Mouse (Mus musculus) myocyte (in vitro differentiated cells): Measurements from ENCODE around the gene Avil. TPM values are rescaled to one million over a fixed set of nuclear protein-coding genes. Genes with fewer than 3 reads are reported as not detected.

Experiments
- H3K27me3 ChIP-seq: one replicate; pipeline ENCODE4 v1.6.1; 2011; ENCODE audit not compliant: control insufficient read depth, insufficient read depth, insufficient read length
- H3K36me3 ChIP-seq: one replicate; pipeline ENCODE4 v1.6.1; 2011; ENCODE audit not compliant: control insufficient read depth, insufficient read depth
- H3K4me2 ChIP-seq: one replicate; pipeline ENCODE4 v1.6.1; 2011; ENCODE audit warnings: low read depth, control low read depth
- H3K4me3 ChIP-seq: one replicate; pipeline ENCODE4 v1.5.1; 2011; ENCODE audit warnings: mild to moderate bottlenecking, control low read depth, moderate library complexity
- H3K79me2 ChIP-seq: one replicate; pipeline ENCODE4 v1.6.1; 2011; ENCODE audit not compliant: control insufficient read depth, insufficient read depth
- H3ac ChIP-seq: one replicate; pipeline ENCODE4 v1.6.1; 2011; ENCODE audit not compliant: control insufficient read depth, insufficient read length
- CEBPB ChIP-seq: IDR thresholded peaks from 2 replicates; pipeline ENCODE4 v1.6.1; 2011; ENCODE audit warnings: mild to moderate bottlenecking, moderate library complexity; ENCODE audit not compliant: poor library complexity, insufficient read depth, severe bottlenecking
- E2F4 ChIP-seq: IDR thresholded peaks from one replicate; pipeline ENCODE4 v1.6.1; 2011; ENCODE audit warnings: mild to moderate bottlenecking, control low read depth, moderate library complexity; ENCODE audit not compliant: insufficient read depth
- MAX ChIP-seq: IDR thresholded peaks from one replicate; pipeline ENCODE4 v1.6.1; 2011; ENCODE audit warnings: low read depth, mild to moderate bottlenecking, control low read depth
- MYOD1 ChIP-seq, 3 experiments: IDR thresholded peaks; one replicate each; pipeline ENCODE4 v1.6.1; 2011; ENCODE audit warnings: control low read depth in 2 of 3, low read depth in 2 of 3, mild to moderate bottlenecking in 2 of 3, moderate library complexity in 1 of 3; ENCODE audit not compliant: insufficient read length in 2 of 3, control insufficient read depth in 1 of 3
- MYOG ChIP-seq, 3 experiments: IDR thresholded peaks; one replicate each; pipeline ENCODE4 v1.6.1; 2011; ENCODE audit warnings: control low read depth in 2 of 3, low read depth in 2 of 3, mild to moderate bottlenecking in 2 of 3; ENCODE audit not compliant: insufficient read length in 2 of 3, control insufficient read depth in 1 of 3, insufficient read depth in 1 of 3
- POLR2A ChIP-seq: IDR thresholded peaks from one replicate; pipeline ENCODE4 v1.6.1; 2011; ENCODE audit warnings: low read depth, mild to moderate bottlenecking, control low read depth, moderate library complexity; ENCODE audit not compliant: insufficient read length
- POLR2AphosphoS2 ChIP-seq: IDR thresholded peaks from one replicate; pipeline ENCODE4 v1.6.1; 2011; ENCODE audit warnings: low read depth, control low read depth; ENCODE audit not compliant: insufficient read length
- REST ChIP-seq: IDR thresholded peaks from one replicate; pipeline ENCODE4 v1.6.1; 2011; ENCODE audit warnings: mild to moderate bottlenecking, control low read depth, moderate library complexity; ENCODE audit not compliant: insufficient read depth, insufficient read length
- SRF ChIP-seq: IDR thresholded peaks from one replicate; pipeline ENCODE4 v1.6.1; 2011; ENCODE audit warnings: low read depth; ENCODE audit not compliant: control insufficient read depth, insufficient read length
- TCF12 ChIP-seq: IDR thresholded peaks from one replicate; pipeline ENCODE4 v1.6.1; 2011; ENCODE audit warnings: mild to moderate bottlenecking, control low read depth; ENCODE audit not compliant: poor library complexity, insufficient read depth, severe bottlenecking
- TCF3 ChIP-seq: IDR thresholded peaks from one replicate; pipeline ENCODE4 v1.6.1; 2011; ENCODE audit warnings: low read depth, control low read depth; ENCODE audit not compliant: insufficient read length
- USF1 ChIP-seq: IDR thresholded peaks from one replicate; pipeline ENCODE4 v1.6.1; 2011; ENCODE audit warnings: low read depth, mild to moderate bottlenecking, control low read depth, moderate library complexity
- polyA plus RNA-seq: library from polyadenylated mRNA; unstranded; fragments of >200 nt; fragmentation: generic; extraction: Trizol; gene quantifications from one replicate; pipeline ENCODE4 v1.2.1, GENCODE M21; 2012; ENCODE audit warnings: missing spikeins

The Avil gene
- polyA plus RNA-seq, 1 experiment = 33.3 TPM

DNA sequence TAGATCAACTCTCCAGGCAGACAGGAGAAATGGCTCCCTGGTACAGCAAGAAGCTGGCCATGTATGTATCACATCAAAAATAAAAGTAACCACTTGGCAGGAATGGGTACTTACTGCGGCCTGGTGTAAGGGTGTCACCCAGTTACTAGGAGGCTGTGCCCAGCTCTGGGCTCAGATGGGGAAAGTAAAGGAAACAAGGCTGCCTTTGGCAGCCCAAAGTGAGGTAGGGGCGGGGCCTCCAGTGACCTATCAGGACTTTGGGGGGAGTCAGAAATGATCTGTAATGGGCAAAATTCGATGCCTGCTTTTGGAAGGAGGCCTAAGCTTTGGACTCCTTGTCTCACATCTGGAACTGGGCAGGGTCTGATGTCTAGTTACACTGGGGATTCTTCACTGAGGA, 18.8 kb upstream of the Avil start:
- Histone ChIP-seq H3K79me2 (peaks cover 72% of the 10 kb centered on the region), H3K4me3 (peak overlapping the region; percentile 84), H3K36me3 (no peaks in the 10 kb centered on the region), H3ac (no peak overlapping the region), H3K27me3 (no peaks in the 10 kb centered on the region), H3K4me2 (peak overlapping the region; percentile 84)
- no peak for TF ChIP-seq CEBPB
- no peak for TF ChIP-seq USF1
- TF ChIP-seq MYOD1 (IDR thresholded peaks at IDR 0.05; ENCODE audit: control insufficient read depth in 1 of 3, insufficient read length in 2 of 3, low read depth in 2 of 3) = no peak
- no peak for TF ChIP-seq TCF3
- no peak for TF ChIP-seq REST
- TF ChIP-seq MAX = no peak

DNA sequence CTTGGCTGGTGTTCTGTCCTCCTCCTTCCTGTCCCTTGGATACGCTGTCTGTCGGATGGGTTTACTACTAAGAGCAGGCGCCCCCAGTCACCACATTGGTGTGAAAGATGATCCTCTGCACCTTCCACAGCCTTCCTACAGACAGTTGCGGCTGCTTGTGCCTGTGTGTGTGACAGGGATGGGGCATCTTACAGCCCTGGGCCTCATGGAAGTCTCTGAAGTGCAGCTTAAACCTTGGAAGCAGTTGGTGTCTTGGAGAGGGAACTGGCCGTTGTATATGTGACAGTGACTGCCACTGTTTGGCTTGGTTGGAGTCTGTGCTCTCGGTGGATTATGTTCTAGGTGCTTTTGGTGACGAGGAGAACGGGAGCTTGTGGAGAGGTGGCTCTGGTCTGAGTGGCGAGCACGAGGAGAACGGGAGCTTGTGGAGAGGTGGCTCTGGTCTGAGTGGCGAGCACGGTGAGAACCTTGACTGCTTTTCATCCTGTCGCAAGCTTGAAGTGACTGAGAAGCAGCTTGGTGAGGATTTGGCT, 17.2 kb upstream of the Avil start:
- Histone ChIP-seq H3K36me3 (no peaks in the 10 kb centered on the region), H3K79me2 (peaks cover 87% of the 10 kb centered on the region), H3K27me3 (no peaks in the 10 kb centered on the region), H3ac (no peak overlapping the region), H3K4me2 (peak overlapping the region; percentile 84), H3K4me3 (no peak overlapping the region)
- TF ChIP-seq POLR2AphosphoS2 (peak; percentile 19), POLR2A (peak; percentile 11), TCF3 (no peak), REST (no peak), MYOG (IDR thresholded peaks at IDR 0.05; ENCODE audit: control insufficient read depth in 1 of 3, insufficient read depth in 1 of 3, insufficient read length in 2 of 3, low read depth in 2 of 3) (peak in 1 of 3 experiments; percentile 18), E2F4 (no peak), SRF (no peak)

DNA sequence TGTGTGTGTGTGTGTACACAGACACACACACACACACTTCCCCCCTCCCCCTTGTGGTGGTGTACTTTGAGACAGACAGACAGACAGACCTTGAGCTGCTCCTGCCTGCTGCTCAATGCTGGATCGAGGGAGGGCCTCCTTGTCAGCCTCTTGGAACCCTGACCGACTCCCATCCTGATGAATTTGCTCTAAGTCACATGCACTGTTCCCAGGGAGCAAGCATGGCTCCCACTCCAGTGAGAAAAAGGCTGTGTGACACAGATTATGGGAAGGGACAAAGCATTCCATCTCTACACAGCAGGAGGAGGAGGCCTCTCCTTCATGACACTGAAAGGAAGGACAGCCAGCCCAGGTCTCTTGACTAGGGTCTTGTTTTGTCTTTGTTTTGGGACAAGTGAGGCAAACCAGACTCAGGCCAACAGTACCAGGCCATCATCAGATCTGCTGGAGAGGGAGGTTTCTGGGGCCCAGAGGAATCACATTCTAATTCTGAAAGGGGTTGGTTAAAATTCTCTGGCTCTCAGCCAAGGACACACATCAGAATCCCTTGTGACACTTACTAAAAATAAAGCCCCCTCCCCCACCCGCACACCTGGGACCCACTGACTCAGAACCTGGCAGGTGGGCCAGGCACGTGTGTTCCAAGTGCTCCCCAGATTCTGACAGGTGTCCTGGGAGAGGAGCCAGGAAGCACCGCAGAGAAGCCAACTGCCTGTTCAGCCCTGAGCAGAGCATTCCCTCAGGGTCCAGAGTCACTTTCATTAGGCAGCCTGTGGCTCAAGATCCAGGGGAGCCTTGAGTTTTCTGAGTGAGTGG, 16.1 kb upstream of the Avil start:
- Histone ChIP-seq H3K4me3 (no peak overlapping the region), H3K4me2 (peak overlapping the region; percentile 84), H3K79me2 (peaks cover 98% of the 10 kb centered on the region), H3K27me3 (no peaks in the 10 kb centered on the region), H3K36me3 (no peaks in the 10 kb centered on the region), H3ac (no peak overlapping the region)
- no peak for TF ChIP-seq SRF
- peak in 1 of 3 experiments; percentile 72 for TF ChIP-seq MYOG (IDR thresholded peaks at IDR 0.05; ENCODE audit: control insufficient read depth in 1 of 3, insufficient read depth in 1 of 3, insufficient read length in 2 of 3, low read depth in 2 of 3)
- TF ChIP-seq MAX = no peak
- peak in 1 of 3 experiments; percentile 63 for TF ChIP-seq MYOD1 (IDR thresholded peaks at IDR 0.05; ENCODE audit: control insufficient read depth in 1 of 3, insufficient read length in 2 of 3, low read depth in 2 of 3)

DNA sequence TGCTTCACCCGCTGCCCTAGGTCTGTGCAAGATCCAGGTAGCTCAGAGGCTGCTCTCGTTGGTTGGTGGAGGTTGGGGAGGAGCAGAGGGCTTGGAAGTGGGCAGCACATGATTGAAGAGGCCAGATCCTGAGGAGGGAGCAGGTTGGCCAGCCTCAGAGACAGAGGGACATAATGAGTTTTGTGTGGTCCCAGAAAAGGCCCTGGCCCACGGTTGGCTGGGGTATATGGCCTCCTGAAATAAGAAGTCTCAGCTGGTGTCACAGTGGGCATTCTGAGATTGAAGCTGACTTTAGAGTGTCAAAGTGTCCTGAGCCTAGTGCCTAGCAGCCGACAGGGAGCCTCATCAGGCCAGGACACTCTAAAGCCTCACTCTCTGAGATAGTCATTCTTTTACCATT, 15.4 kb upstream of the Avil start:
- Histone ChIP-seq H3ac (no peak overlapping the region), H3K4me3 (no peak overlapping the region), H3K79me2 (peaks cover 99% of the 10 kb centered on the region), H3K4me2 (no peak overlapping the region), H3K27me3 (no peaks in the 10 kb centered on the region), H3K36me3 (no peaks in the 10 kb centered on the region)
- no peak for TF ChIP-seq MYOG (IDR thresholded peaks at IDR 0.05; ENCODE audit: control insufficient read depth in 1 of 3, insufficient read depth in 1 of 3, insufficient read length in 2 of 3, low read depth in 2 of 3)
- no peak for TF ChIP-seq MAX
- no peak for TF ChIP-seq POLR2A
- no peak for TF ChIP-seq E2F4
- no peak for TF ChIP-seq REST

DNA sequence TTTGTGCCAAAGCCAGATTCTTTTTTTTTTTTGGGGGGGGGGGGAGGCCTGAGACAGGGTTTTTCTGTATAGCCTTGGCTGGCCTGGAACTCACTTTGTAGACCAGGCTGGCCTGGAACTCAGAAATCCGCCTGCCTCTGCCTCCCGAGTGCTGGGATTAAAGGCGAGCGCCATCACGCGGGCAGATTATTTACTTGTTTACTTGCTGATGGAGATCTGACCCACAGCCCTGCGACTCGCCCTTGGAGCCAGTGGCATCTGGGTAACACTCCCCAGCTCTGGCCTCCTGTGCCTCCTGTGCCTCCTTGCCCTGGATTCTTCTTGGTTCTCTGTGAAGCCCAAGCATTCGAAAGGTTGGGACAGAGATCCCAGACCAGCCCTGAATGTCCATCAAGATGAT, 14.9 kb upstream of the Avil start:
- H3K4me2 ChIP-seq = no peak overlapping the region
- no peaks in the 10 kb centered on the region for H3K36me3 ChIP-seq
- H3K27me3 ChIP-seq = no peaks in the 10 kb centered on the region
- H3K79me2 ChIP-seq = peaks cover 99% of the 10 kb centered on the region
- TF ChIP-seq CEBPB (no peak), MAX (no peak), SRF (no peak), POLR2A (no peak), TCF3 (no peak), REST (no peak), E2F4 (no peak), MYOD1 (IDR thresholded peaks at IDR 0.05; ENCODE audit: control insufficient read depth in 1 of 3, insufficient read length in 2 of 3, low read depth in 2 of 3) (no peak), POLR2AphosphoS2 (no peak), MYOG (IDR thresholded peaks at IDR 0.05; ENCODE audit: control insufficient read depth in 1 of 3, insufficient read depth in 1 of 3, insufficient read length in 2 of 3, low read depth in 2 of 3) (no peak), USF1 (no peak), TCF12 (no peak)
- no peak overlapping the region for H3ac ChIP-seq
- no peak overlapping the region for H3K4me3 ChIP-seq
